Mouse (Mus musculus) forebrain, postnatal 0 days (tissue): ENCODE data around the gene Washc2. TPM values are rescaled to one million over a fixed set of nuclear protein-coding genes. Genes with fewer than 3 reads are reported as not detected.

Source experiments
- ATAC-seq: fragments of 200-750 bp; cut with Nextera tagmentation; 2 replicates; pipeline ENCODE4 v1.8.0; 2017; ENCODE audit warnings: mild to moderate bottlenecking, moderate library complexity
- DNase-seq: peaks from one replicate; pipeline ENCODE4 v3.0.0-alpha.2; 2015
- H3K27ac ChIP-seq: fragments of 300-500 bp; sonication (generic); 2 replicates; pipeline ENCODE4 v1.5.1; 2014; ENCODE audit warnings: low read depth, mild to moderate bottlenecking, antibody characterized with exemption, low read length, moderate library complexity, mixed read lengths
- H3K27me3 ChIP-seq: fragments of 300-500 bp; sonication (generic); 2 replicates; pipeline ENCODE4 v1.6.1; 2014; ENCODE audit warnings: mild to moderate bottlenecking, low read length, mixed read lengths; ENCODE audit not compliant: insufficient read depth
- H3K36me3 ChIP-seq: fragments of 300-500 bp; sonication (generic); 2 replicates; pipeline ENCODE4 v1.6.1; 2014; ENCODE audit warnings: mild to moderate bottlenecking, moderate library complexity; ENCODE audit not compliant: insufficient read depth
- H3K4me1 ChIP-seq: fragments of 300-500 bp; sonication (generic); 2 replicates; pipeline ENCODE4 v1.6.1; 2014; ENCODE audit warnings: antibody characterized with exemption; ENCODE audit not compliant: insufficient read depth
- H3K4me2 ChIP-seq: fragments of 300-500 bp; sonication (generic); 2 replicates; pipeline ENCODE4 v1.6.1; 2014; ENCODE audit warnings: low read depth, mild to moderate bottlenecking, moderate library complexity
- H3K4me3 ChIP-seq: fragments of 300-500 bp; sonication (generic); 2 replicates; pipeline ENCODE4 v1.5.1; 2014; ENCODE audit warnings: low read depth, low read length, mixed read lengths
- H3K9ac ChIP-seq: fragments of 300-500 bp; sonication (generic); 2 replicates; pipeline ENCODE4 v1.6.1; 2014; ENCODE audit warnings: mild to moderate bottlenecking
- H3K9me3 ChIP-seq: fragments of 300-500 bp; sonication (generic); 2 replicates; pipeline ENCODE4 v1.6.1; 2016; ENCODE audit warnings: low read length
- CTCF ChIP-seq: sonication (generic); IDR thresholded peaks from 2 replicates; pipeline ENCODE4 v1.5.1; 2016; ENCODE audit warnings: antibody characterized with exemption, control low read depth, low read depth
- WGBS: fragments of 180-500 bp; shearing (Covaris S2); extraction: QIAGEN DNeasy Blood & Tissue Kit; methylation state at CpG from one replicate; pipeline ENCODE4 v1.1.7; 2014; 5-methylcytosine and 5-hydroxymethylcytosine counted together
- polyA plus RNA-seq: library from polyadenylated mRNA; unstranded; fragments of >200 nt; fragmentation: Nextera tagmentation; extraction: Ambion mirVana; gene quantifications from 2 replicates; pipeline ENCODE4 v1.2.1, GENCODE M21; 2015
- total RNA-seq: library from RNA; depleted of rRNA; stranded (reverse); fragments of >200 nt; gene quantifications from 2 replicates; pipeline ENCODE4 v1.2.3, GENCODE M21; 2014

Gene Washc2
- total and polyA plus RNA-seq, 2 experiments from 2014 or later: 59.1 to 99.0 TPM

- H3K27ac ChIP-seq: no peak overlapping the region
- peaks cover 27% of the 10 kb centered on the region for H3K36me3 ChIP-seq
- H3K4me1 ChIP-seq: 0 out of 2 replicates have a peak, but pooled peaks cover 6% of the 10 kb centered on the region
- no peak overlapping the region for H3K4me3 ChIP-seq
- WGBS: 95% methylated on average over 1 of the region's 1 CpGs
- no peak for TF ChIP-seq CTCF
- no peak overlapping the region for H3K9ac ChIP-seq
- H3K4me2 ChIP-seq: no peak overlapping the region
- no peak for DNase-seq
- H3K27me3 ChIP-seq: no peaks in the 10 kb centered on the region
- H3K9me3 ChIP-seq: no peaks in the 10 kb centered on the region
- no peak for ATAC-seq
These were observed 55.0 kb downstream of the Washc2 start for GRCm38 (mm10) chr6:116262824-116263223.

GRCm38 (mm10) chr6:116264018-116264651 lies 56.3 kb downstream of the Washc2 start, which contains the start of gene Zfand4:
Gene Zfand4, plus strand, starts transcription at chr6:116264222.
- H3K4me1 ChIP-seq: 0 out of 2 replicates have a peak, but pooled peaks cover 6% of the 10 kb centered on the region
- H3K9ac ChIP-seq: peak within 1 kb of the TSS; percentile 66
- no peaks in the 10 kb centered on the region for H3K27me3 ChIP-seq
- H3K9me3 ChIP-seq: no peaks in the 10 kb centered on the region
- H3K36me3 ChIP-seq: peaks cover 20% of the 10 kb centered on the region
- H3K4me2 ChIP-seq: peak within 1 kb of the TSS; percentile 70
- DNase-seq: peak; percentile 92
- H3K4me3 ChIP-seq: peak within 1 kb of the TSS; percentile 68
- TF ChIP-seq CTCF: no peak
- WGBS: under 1% methylated on average over 65 of the region's 67 CpGs
- peak; percentile 96 for ATAC-seq
- H3K27ac ChIP-seq: no peak within 1 kb of the TSS

- peak overlapping the region; percentile 68 for H3K4me3 ChIP-seq
- DNase-seq (no peak), ATAC-seq (no peak)
- WGBS: 77% methylated on average over 11 of the region's 11 CpGs
- H3K36me3 ChIP-seq: peaks cover 20% of the 10 kb centered on the region
- 0 out of 2 replicates have a peak, but pooled peaks cover 6% of the 10 kb centered on the region for H3K4me1 ChIP-seq
- no peak overlapping the region for H3K27ac ChIP-seq
- no peaks in the 10 kb centered on the region for H3K27me3 ChIP-seq
- peak overlapping the region; percentile 70 for H3K4me2 ChIP-seq
- no peak overlapping the region for H3K9ac ChIP-seq
- no peak for TF ChIP-seq CTCF
- no peaks in the 10 kb centered on the region for H3K9me3 ChIP-seq
These were observed 57.0 kb downstream of the Washc2 start for GRCm38 (mm10) chr6:116264836-116265235.

DNA sequence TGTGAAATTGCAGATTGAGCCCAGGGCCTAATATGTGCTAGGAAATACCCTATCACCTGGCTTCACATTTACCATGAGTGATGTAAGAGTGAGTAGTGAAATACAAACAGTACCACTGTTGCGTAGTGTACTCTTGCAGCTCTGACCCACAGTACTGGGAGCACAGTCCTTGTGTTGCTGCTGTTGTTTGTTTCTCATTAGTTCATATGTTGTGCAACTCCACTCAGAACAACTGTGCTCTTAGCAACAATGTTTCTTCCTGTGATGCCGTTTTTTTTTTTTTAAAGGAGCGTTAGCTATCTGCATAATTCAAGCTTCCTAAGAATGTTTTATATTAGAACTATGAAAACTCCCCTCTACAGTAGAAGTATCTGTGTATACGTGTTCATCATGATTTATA lies 57.8 kb downstream of the Washc2 start:
- WGBS: 43% methylated on average over 4 of the region's 4 CpGs
- no peak overlapping the region; the same call in 1 of the 2 replicates for H3K4me3 ChIP-seq

GRCm38 (mm10) chr6:116266273-116267109 lies 58.7 kb downstream of the Washc2 start:
- Histone ChIP-seq H3K36me3 (peaks cover 11% of the 10 kb centered on the region), H3K4me3 (peak overlapping the region; percentile 8; the same call in 1 of the 2 replicates), H3K4me2 (peak overlapping the region; percentile 36), H3K27ac (no peak overlapping the region), H3K4me1 (0 out of 2 replicates have a peak, but pooled peaks cover 6% of the 10 kb centered on the region), H3K27me3 (no peaks in the 10 kb centered on the region), H3K9me3 (no peaks in the 10 kb centered on the region), H3K9ac (no peak overlapping the region)
- peak; percentile 54 for DNase-seq
- ATAC-seq: peak; percentile 53
- 16% methylated on average over 11 of the region's 11 CpGs for WGBS
- no peak for TF ChIP-seq CTCF

More for the DNA sequence above, 57.8 kb downstream of the Washc2 start:
- DNase-seq (no peak), ATAC-seq (no peak)
- Histone ChIP-seq H3K27ac (no peak overlapping the region), H3K27me3 (no peaks in the 10 kb centered on the region), H3K36me3 (peaks cover 19% of the 10 kb centered on the region), H3K9ac (no peak overlapping the region), H3K4me2 (no peak overlapping the region; the same call in 1 of the 2 replicates), H3K4me1 (0 out of 2 replicates have a peak, but pooled peaks cover 6% of the 10 kb centered on the region), H3K9me3 (no peaks in the 10 kb centered on the region)
- TF ChIP-seq CTCF: no peak

- Histone ChIP-seq H3K4me2 (no peak overlapping the region), H3K4me1 (0 out of 2 replicates have a peak, but pooled peaks cover 6% of the 10 kb centered on the region)
- 95% methylated on average over 1 of the region's 1 CpGs for WGBS
These were observed 59.2 kb downstream of the Washc2 start for GRCm38 (mm10) chr6:116267110-116267423.

GRCm38 (mm10) chr6:116275695-116276094 lies 67.9 kb downstream of the Washc2 start:
- Histone ChIP-seq H3K27ac (no peak overlapping the region), H3K9ac (no peak overlapping the region), H3K4me2 (no peak overlapping the region), H3K4me3 (no peak overlapping the region), H3K36me3 (no peaks in the 10 kb centered on the region; the same call in 1 of the 2 replicates), H3K27me3 (no peaks in the 10 kb centered on the region), H3K4me1 (no peaks in the 10 kb centered on the region), H3K9me3 (no peaks in the 10 kb centered on the region)
- no peak for TF ChIP-seq CTCF
- DNase-seq: no peak
- 65% methylated on average over 4 of the region's 4 CpGs for WGBS
- no peak for ATAC-seq

More at GRCm38 (mm10) chr6:116267110-116267423, 59.2 kb downstream of the Washc2 start:
- Histone ChIP-seq H3K4me3 (no peak overlapping the region), H3K27me3 (no peaks in the 10 kb centered on the region), H3K36me3 (peaks cover 6% of the 10 kb centered on the region), H3K9me3 (no peaks in the 10 kb centered on the region), H3K9ac (no peak overlapping the region), H3K27ac (no peak overlapping the region)
- ATAC-seq (no peak), DNase-seq (no peak)
- TF ChIP-seq CTCF: no peak
